Mouse (Mus musculus) bone marrow macrophage, adult 2 months (primary cell): Measurements from ENCODE around the gene Hipk1. TPM values are rescaled to one million over a fixed set of nuclear protein-coding genes. Genes with fewer than 3 reads are reported as not detected.

ENCODE experiments used
- H3K27ac ChIP-seq: 2 replicates; pipeline ENCODE4 v1.5.1; 2012; ENCODE audit warnings: low read depth, low read length; ENCODE audit not compliant: insufficient read depth
- H3K4me1 ChIP-seq: 2 replicates; pipeline ENCODE4 v1.6.1; 2012; ENCODE audit warnings: low read length; ENCODE audit not compliant: control insufficient read depth, insufficient read depth
- H3K4me3 ChIP-seq: 2 replicates; pipeline ENCODE4 v1.5.1; 2012; ENCODE audit warnings: mild to moderate bottlenecking, low read length, moderate library complexity; ENCODE audit not compliant: insufficient read depth
- CTCF ChIP-seq: IDR thresholded peaks from 2 replicates; pipeline ENCODE4 v1.5.1; 2012; ENCODE audit warnings: low read depth, mild to moderate bottlenecking, low read length, moderate library complexity
- POLR2A ChIP-seq: IDR thresholded peaks from 2 replicates; pipeline ENCODE4 v1.6.1; 2012; ENCODE audit warnings: mild to moderate bottlenecking, low read depth, low read length, borderline replicate concordance
- polyA plus RNA-seq: library from polyadenylated mRNA; stranded (reverse); fragments of >200 nt; gene quantifications from 2 replicates; pipeline ENCODE4 v1.2.4, GENCODE M21; 2012; ENCODE audit not compliant: missing spikeins, insufficient read depth, insufficient read length

The Hipk1 gene
- polyA plus RNA-seq, 1 experiment = 82.6 TPM

DNA sequence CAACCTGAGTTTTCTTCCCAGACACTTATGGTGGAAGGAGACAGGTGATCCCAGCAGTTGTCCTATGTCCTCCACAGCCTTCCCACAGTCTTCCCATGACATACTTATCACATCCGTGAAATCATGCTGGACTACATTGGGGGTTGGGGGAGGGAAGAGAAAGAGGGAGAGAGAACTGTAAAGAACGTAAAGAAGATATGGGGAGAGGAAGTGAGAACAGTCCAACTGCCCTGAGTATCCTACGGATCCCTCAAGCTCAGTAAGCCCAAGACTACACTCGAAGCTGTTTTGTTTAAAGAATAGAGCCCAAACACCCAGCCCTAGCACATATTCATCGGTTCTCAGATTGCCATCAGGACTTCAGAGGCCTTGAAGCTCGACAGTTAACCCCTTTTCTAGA is 12.7 kb downstream of the Hipk1 start:
- no peak for TF ChIP-seq POLR2A
- TF ChIP-seq CTCF = no peak
- Histone ChIP-seq H3K4me1 (peaks cover 50% of the 10 kb centered on the region), H3K27ac (peak overlapping the region; percentile 22; the same call in 1 of the 2 replicates), H3K4me3 (no peak overlapping the region; the same call in 1 of the 2 replicates)

DNA sequence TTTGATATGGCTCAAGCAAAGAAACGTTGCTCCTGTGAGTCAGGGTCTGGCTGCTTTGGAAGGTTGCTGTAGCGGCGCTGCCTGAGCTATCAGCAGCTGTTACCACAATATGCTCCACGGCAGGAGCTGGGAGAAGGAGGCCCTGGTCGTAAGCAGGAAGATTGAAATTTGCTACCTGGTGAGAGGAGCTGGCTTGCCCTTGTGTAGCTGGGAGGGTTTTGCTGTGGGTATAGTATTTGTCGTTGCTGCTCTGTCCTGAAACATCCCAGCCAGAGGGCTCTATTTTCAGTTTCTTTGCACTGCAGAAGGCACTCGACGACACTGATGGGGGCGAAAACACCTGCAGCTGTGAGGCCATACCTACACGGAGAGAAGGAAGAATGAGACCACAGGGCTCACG is 13.4 kb downstream of the Hipk1 start:
- H3K4me3 ChIP-seq = no peak overlapping the region
- TF ChIP-seq CTCF (no peak), POLR2A (no peak)
- no peak overlapping the region for H3K27ac ChIP-seq
- H3K4me1 ChIP-seq = peaks cover 50% of the 10 kb centered on the region

DNA sequence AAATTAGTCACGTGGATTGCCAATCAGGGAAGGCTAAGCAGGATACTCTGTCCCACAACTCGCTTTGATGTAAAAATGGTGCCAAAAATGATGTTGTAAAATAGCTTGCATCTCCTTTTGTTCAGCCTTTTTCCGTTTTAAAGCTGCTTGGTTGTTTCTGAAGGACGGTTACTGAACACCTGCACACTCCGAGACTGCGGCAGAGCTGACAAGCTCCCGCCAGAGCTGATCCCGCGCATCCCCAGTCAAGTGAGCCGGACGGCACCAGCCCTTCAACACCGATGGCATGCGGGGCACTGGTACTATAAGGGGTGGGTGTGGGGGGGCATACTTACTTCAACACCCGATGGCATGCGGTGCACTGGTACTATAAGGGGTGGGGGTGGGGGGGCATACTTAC is 17.4 kb downstream of the Hipk1 start:
- Histone ChIP-seq H3K27ac (no peak overlapping the region), H3K4me1 (peaks cover 36% of the 10 kb centered on the region), H3K4me3 (no peak overlapping the region)
- TF ChIP-seq CTCF (no peak), POLR2A (no peak)

DNA sequence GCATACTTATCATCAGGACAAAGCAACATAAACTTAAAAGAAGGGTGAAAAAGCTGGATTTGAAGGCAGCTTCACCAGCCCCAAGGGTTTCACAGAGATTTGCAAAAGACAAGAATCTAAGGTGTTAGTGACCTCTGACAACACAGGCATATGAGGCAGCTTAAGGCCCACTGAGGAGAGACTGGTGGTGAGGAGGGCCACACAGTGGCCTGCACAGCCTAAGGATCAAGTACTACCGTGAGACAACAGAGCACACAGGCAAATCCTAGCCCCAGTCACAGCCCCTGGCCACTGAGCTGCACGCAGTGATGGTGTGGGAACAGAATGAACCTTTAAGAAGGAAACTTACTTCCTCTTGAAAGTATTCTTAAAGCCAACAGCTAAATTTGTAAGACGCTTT is 17.9 kb downstream of the Hipk1 start:
- TF ChIP-seq POLR2A (no peak), CTCF (no peak)
- Histone ChIP-seq H3K4me3 (no peak overlapping the region), H3K4me1 (peaks cover 32% of the 10 kb centered on the region), H3K27ac (peak overlapping the region; percentile 14)

DNA sequence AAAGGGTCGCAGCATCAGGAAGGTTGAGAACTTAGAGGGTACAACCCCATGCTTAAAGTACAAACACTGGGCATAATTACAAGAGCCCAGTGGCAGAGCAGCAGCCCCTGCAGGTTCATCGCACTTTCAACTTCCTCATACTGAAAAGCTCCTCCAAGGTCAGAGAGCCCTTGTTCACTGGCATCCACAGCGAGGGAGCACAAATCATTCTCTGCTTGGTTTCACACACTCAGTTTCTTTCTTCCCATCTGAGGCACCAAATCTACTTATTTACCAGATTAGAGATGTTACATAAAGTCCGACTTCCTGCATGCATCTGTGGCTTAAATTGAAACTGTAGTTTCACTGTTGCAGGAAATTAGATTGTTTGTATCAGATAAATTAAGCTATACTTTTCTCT is 18.5 kb downstream of the Hipk1 start:
- no peak overlapping the region for H3K27ac ChIP-seq
- peaks cover 28% of the 10 kb centered on the region for H3K4me1 ChIP-seq
- no peak overlapping the region for H3K4me3 ChIP-seq
- no peak for TF ChIP-seq CTCF
- no peak for TF ChIP-seq POLR2A

DNA sequence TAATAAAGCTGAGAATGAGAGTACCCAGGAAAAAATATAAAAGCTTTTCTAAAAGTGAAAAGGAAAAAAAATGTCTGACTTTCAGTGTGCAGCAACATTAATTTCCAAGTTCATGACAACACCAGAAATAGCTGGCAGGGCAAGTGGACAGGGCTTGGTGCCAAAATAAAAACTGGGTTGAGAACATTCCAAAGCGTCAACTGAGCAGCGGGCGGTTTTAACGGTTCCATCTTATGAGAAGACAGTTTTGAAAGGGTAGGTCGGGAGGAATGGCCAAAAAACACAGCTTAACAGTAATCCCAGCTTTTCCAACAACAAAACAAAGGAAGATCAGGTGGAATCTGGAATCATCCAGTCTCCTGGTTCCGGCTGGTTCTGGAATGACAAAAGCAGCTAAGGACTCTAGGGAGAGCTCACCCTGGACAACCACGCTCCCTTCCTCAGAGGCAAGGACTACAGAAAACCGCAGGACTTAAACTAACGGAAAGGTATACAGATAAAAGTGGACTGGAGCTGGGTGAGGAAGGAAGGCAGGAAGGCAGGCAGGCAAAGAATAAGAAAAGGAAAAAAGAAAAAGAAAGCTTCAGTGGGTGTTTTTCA is 19.7 kb downstream of the Hipk1 start:
- peaks cover 28% of the 10 kb centered on the region for H3K4me1 ChIP-seq
- H3K4me3 ChIP-seq = no peak overlapping the region
- H3K27ac ChIP-seq = no peak overlapping the region
- TF ChIP-seq POLR2A (no peak), CTCF (no peak)

DNA sequence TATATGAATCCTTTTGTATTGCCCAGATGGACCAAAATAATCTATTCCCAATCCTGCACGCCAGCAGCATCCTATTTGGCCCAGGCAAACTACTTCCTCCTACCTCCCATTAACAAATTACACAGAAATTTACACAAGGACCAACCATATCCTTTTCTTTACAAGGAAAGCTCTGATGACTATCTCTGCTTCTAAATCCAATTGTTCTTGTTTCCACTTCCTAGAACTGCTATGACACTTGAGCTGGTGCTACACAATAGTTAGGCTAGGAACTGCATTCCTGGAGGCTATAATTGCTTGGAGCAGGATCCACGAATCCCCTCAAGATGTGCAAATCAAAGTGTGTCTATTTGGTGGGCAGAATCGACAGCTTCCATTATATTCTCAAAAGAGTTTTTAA is 24.6 kb downstream of the Hipk1 start:
- peaks cover 4% of the 10 kb centered on the region for H3K4me1 ChIP-seq
- TF ChIP-seq CTCF = no peak
- TF ChIP-seq POLR2A = no peak
- H3K27ac ChIP-seq = no peak overlapping the region

DNA sequence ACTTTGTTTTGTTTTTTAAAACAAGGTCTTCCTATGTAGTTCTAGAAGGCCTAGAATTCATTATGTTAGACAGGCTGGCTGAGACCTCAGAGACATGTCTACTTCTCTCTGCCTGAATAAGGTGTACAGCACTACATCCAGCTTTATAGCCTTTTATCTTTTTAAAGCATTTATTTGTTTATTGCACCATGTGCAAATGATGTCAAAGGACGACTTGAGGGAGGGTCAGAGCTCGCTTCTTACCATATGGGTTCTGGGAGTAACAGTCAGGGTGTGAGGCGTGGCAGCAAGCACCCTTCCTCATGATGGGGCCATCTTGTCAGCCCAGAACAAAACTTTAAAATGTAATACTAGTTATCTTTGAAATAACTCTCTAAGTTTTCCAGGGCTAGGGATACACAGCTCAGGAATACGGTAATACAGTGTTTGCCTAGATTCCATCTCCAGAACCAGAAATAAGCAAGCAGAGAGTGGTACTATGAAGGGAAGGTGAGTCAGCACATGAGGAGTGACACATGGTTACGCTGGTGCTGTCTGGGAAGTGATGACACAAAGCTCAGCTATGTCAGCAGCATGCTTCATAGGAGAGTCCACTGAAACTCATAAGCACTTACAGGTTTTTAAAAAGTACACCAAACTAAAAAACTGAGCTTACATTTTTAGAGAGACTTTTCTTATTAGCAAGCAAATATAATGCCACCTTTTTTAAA is 31.9 kb downstream of the Hipk1 start:
- Histone ChIP-seq H3K4me3 (no peak overlapping the region), H3K27ac (no peak overlapping the region), H3K4me1 (0 out of 2 replicates have a peak, but pooled peaks cover 2% of the 10 kb centered on the region)
- no peak for TF ChIP-seq POLR2A
- TF ChIP-seq CTCF = no peak

More for the DNA sequence above, 24.6 kb downstream of the Hipk1 start:
- H3K4me3 ChIP-seq = no peak overlapping the region

DNA sequence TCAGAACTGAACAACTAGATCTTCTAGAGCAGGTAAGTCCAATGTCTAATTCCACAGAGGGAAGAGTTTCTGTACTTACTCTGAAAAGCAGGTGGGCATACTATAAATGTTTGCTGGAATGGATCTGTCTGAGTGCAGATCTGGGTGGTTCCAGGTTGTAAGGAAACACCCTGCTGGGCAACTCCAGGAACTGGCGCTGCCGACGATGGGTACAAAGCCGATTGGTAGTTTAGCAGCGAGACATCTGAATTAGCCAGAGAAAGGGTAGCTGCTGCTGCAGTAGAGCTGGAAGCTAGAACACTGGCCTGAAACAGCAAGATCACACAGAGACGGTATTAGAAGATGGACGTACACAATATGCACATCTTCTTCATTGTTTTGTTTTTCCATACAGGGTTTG is 32.9 kb downstream of the Hipk1 start:
- Histone ChIP-seq H3K4me3 (no peak overlapping the region), H3K4me1 (0 out of 2 replicates have a peak, but pooled peaks cover 2% of the 10 kb centered on the region), H3K27ac (no peak overlapping the region)
- TF ChIP-seq POLR2A (no peak), CTCF (no peak)

DNA sequence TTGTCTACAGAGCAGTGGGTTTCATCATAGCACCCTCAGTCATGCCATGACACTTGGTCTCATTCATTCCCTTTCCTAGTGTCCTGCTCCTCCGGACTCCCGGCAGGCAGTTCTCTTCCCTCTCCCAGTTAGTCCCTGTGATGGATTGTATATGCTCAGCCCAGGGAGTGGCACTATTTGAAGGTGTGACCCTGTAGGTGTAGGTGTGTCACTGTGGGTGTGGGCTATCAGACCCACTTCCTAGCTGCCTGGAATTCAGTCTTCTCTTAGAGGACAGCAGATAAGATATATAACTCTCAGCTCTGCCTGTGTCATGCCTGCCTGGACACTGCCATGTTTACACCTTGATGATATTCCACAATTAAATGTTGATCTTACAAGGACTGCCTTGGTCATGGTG is 34.4 kb downstream of the Hipk1 start:
- H3K4me3 ChIP-seq = no peak overlapping the region
- TF ChIP-seq CTCF = no peak
- TF ChIP-seq POLR2A = no peak
- H3K27ac ChIP-seq = no peak overlapping the region
- 0 out of 2 replicates have a peak, but pooled peaks cover 2% of the 10 kb centered on the region for H3K4me1 ChIP-seq

DNA sequence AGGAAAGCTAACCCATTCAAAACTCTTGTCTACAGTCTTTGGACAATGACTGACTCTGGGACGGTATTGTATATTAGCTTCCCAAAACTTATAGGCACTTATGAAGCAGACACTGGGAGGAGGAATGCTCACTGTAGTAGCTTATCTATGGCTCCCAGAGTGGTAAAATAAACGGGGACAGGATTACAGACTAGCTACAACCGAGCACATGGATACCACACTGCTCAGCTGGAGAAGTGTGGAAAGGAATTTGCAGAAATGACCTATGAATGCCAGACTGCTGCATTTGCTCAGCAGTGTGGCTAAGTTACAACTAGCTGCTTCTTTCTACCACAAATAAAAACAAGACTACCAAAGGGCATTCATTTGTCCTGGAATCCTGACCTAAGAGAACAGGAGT is 36.0 kb downstream of the Hipk1 start:
- no peak for TF ChIP-seq POLR2A

More for the DNA sequence above, 36.0 kb downstream of the Hipk1 start:
- Histone ChIP-seq H3K27ac (no peak overlapping the region), H3K4me1 (0 out of 2 replicates have a peak, but pooled peaks cover 2% of the 10 kb centered on the region), H3K4me3 (no peak overlapping the region)
